Mouse (Mus musculus): ENCODE data around the gene Creb3l2.

Gene Creb3l2

GRCm38 (mm10) chr6:37322088-37322487 is 119.9 kb downstream of the Creb3l2 start:
- peak; percentile 28 for DNase-seq

- DNase-seq = no peak
Measured at GRCm38 (mm10) chr6:37317904-37318303, 124.0 kb downstream of the Creb3l2 start.

- DNase-seq = no peak
Measured at GRCm38 (mm10) chr6:37315440-37315839, 126.5 kb downstream of the Creb3l2 start.

GRCm38 (mm10) chr6:37310601-37311000 is 131.3 kb downstream of the Creb3l2 start:
- DNase-seq = no peak

- no peak for DNase-seq
Measured at GRCm38 (mm10) chr6:37306616-37307015, 135.3 kb downstream of the Creb3l2 start.

GRCm38 (mm10) chr6:37300492-37300891 is 141.5 kb downstream of the Creb3l2 start:
- DNase-seq = no peak

GRCm38 (mm10) chr6:37299562-37300390 is 142.2 kb downstream of the Creb3l2 start, which contains the start of gene Dgki:
Dgki (minus strand) TSS chr6:37300184.
- DNase-seq = peak; percentile 82

- DNase-seq = no peak
Measured at GRCm38 (mm10) chr6:37298982-37299381, 143.0 kb downstream of the Creb3l2 start.

GRCm38 (mm10) chr6:37297744-37298482 is 144.0 kb downstream of the Creb3l2 start:
- DNase-seq = no peak

GRCm38 (mm10) chr6:37292068-37292467 is 149.9 kb downstream of the Creb3l2 start:
- DNase-seq = no peak

- DNase-seq = no peak
Measured at GRCm38 (mm10) chr6:37291171-37291570, 150.8 kb downstream of the Creb3l2 start.

- DNase-seq = no peak
Measured at GRCm38 (mm10) chr6:37290691-37291090, 151.3 kb downstream of the Creb3l2 start.

GRCm38 (mm10) chr6:37286134-37286533 is 155.8 kb downstream of the Creb3l2 start:
- DNase-seq = no peak

GRCm38 (mm10) chr6:37284879-37285278 is 157.1 kb downstream of the Creb3l2 start:
- DNase-seq = no peak

GRCm38 (mm10) chr6:37283336-37283735 is 158.6 kb downstream of the Creb3l2 start:
- no peak for DNase-seq

GRCm38 (mm10) chr6:37282659-37283058 is 159.3 kb downstream of the Creb3l2 start:
- no peak for DNase-seq
